ENCODE assay signal across 20 mouse cellular contexts in genomic region chr9:63752576-63752975, GRCm38 (mm10). TPM values are rescaled to one million over a fixed set of nuclear protein-coding genes. Genes with fewer than 3 reads are reported as not detected.
DNase-seq lines count a peak whose midpoint lies in the region; ATAC-seq lines count a peak whose summit lies in the region.
"Had no signal": no experiment of that assay in that cellular context is flagged by ENCODE, and none has a peak within 500 bp of the region (broad histone marks: within the 10 kb centered on the region; RNA-seq: fewer than 3 reads in every experiment).

No protein-coding gene starts in this region.

- no peak overlapping the region for H3K4me3 ChIP-seq in intestine, embryonic 15.5 days (replicated peaks)
- H3K4me3 ChIP-seq in intestine, embryonic 16.5 days (ENCODE audit: low read length), result no peak overlapping the region
- H3K4me3 ChIP-seq in lung, embryonic 16.5 days (ENCODE audit: low read length), result 0 out of 2 replicates have a peak overlapping the region, but pooled peaks have one; percentile 9
- H3K4me3 ChIP-seq in stomach, embryonic 15.5 days (replicated peaks), result no peak overlapping the region
- H3K4me3 ChIP-seq: erythroblast, embryonic 14.5 days; midbrain, embryonic 13.5 days; myocyte; neural tube, embryonic 15.5 days had no signal

- DNase-seq in lung, adult 18-20 months, result peak; percentile 59 to 78
- no peak for DNase-seq in lung, postnatal 14 days
- no peak for DNase-seq in spleen, postnatal 10 days (ENCODE audit: low spot score in 2 of 2)
- no peak for DNase-seq in adrenal gland, postnatal 10 days
- DNase-seq: cerebellum, adult 9-11 months; gastrocnemius, postnatal 25 days; right cerebral cortex, postnatal 25 days; thymus, adult 18-20 months had no signal

- H3K27ac ChIP-seq in intestine, embryonic 15.5 days, result 0 out of 2 replicates have a peak overlapping the region, but pooled peaks have one; percentile 13
- no peak overlapping the region for H3K27ac ChIP-seq in intestine, embryonic 16.5 days (ENCODE audit: low read length)
- no peak overlapping the region for H3K27ac ChIP-seq in lung, embryonic 16.5 days (ENCODE audit: low read length)
- peak overlapping the region; percentile 18; the same call in 1 of the 2 replicates for H3K27ac ChIP-seq in stomach, embryonic 15.5 days
- H3K27ac ChIP-seq: midbrain, embryonic 13.5 days; neural tube, embryonic 15.5 days had no signal

- H3K4me2 ChIP-seq in intestine, embryonic 15.5 days (replicated peaks), result 0 out of 2 replicates have a peak overlapping the region, but pooled peaks have one; percentile 5
- H3K4me2 ChIP-seq in intestine, embryonic 16.5 days (ENCODE audit: low read depth, low read length), result no peak overlapping the region
- H3K4me2 ChIP-seq in lung, embryonic 16.5 days (ENCODE audit: low read depth, low read length), result peak overlapping the region; percentile 41
- H3K4me2 ChIP-seq in stomach, embryonic 15.5 days, result peak overlapping the region; percentile 6; the same call in 1 of the 2 replicates
- H3K4me2 ChIP-seq: liver, embryonic 11.5 days had no signal

- H3K27me3 ChIP-seq in intestine, embryonic 15.5 days (replicated peaks), result no peaks in the 10 kb centered on the region
- no peaks in the 10 kb centered on the region for H3K27me3 ChIP-seq in intestine, embryonic 16.5 days (replicated peaks; ENCODE audit: control insufficient read depth, insufficient read depth, low read length)
- H3K27me3 ChIP-seq in lung, embryonic 16.5 days (ENCODE audit: control insufficient read depth, insufficient read depth, low read depth, low read length), result no peaks in the 10 kb centered on the region
- no peaks in the 10 kb centered on the region for H3K27me3 ChIP-seq in stomach, embryonic 15.5 days (replicated peaks)
- H3K27me3 ChIP-seq: neural tube, embryonic 15.5 days; Patski had no signal

- no peak for ATAC-seq in intestine, embryonic 15.5 days
- ATAC-seq in intestine, embryonic 16.5 days, result no peak
- ATAC-seq in lung, embryonic 16.5 days (ENCODE audit: low read depth), result peak; percentile 24; the same call in 1 of the 2 replicates
- no peak for ATAC-seq in stomach, embryonic 15.5 days (ENCODE audit: insufficient read depth, low FRiP score, low read depth)
- ATAC-seq: forebrain, embryonic 14.5 days; midbrain, embryonic 13.5 days; Patski had no signal

- peaks cover 79% of the 10 kb centered on the region for H3K4me1 ChIP-seq in intestine, embryonic 15.5 days (replicated peaks)
- peaks cover 76% of the 10 kb centered on the region for H3K4me1 ChIP-seq in intestine, embryonic 16.5 days (ENCODE audit: control insufficient read depth, insufficient read depth, low read length)
- peaks cover 77% of the 10 kb centered on the region for H3K4me1 ChIP-seq in lung, embryonic 16.5 days (replicated peaks; ENCODE audit: control insufficient read depth, insufficient read depth, low read length)
- H3K4me1 ChIP-seq in stomach, embryonic 15.5 days, result peaks cover 79% of the 10 kb centered on the region

- H3K9me3 ChIP-seq in intestine, embryonic 15.5 days, result no peaks in the 10 kb centered on the region
- H3K9me3 ChIP-seq in intestine, embryonic 16.5 days (ENCODE audit: control insufficient read depth, low read length), result no peaks in the 10 kb centered on the region
- H3K9me3 ChIP-seq in lung, embryonic 16.5 days (ENCODE audit: control insufficient read depth, low read length), result no peaks in the 10 kb centered on the region
- no peaks in the 10 kb centered on the region for H3K9me3 ChIP-seq in stomach, embryonic 15.5 days
- H3K9me3 ChIP-seq: hindbrain, embryonic 10.5 days; midbrain, embryonic 13.5 days; neural tube, embryonic 15.5 days had no signal

- no peaks in the 10 kb centered on the region for H3K36me3 ChIP-seq in intestine, embryonic 15.5 days
- H3K36me3 ChIP-seq in intestine, embryonic 16.5 days (ENCODE audit: control insufficient read depth, insufficient read depth, low read length), result no peaks in the 10 kb centered on the region
- H3K36me3 ChIP-seq in lung, embryonic 16.5 days (ENCODE audit: control insufficient read depth, insufficient read depth, low read length), result no peaks in the 10 kb centered on the region
- H3K36me3 ChIP-seq in stomach, embryonic 15.5 days, result no peaks in the 10 kb centered on the region
- H3K36me3 ChIP-seq: midbrain, embryonic 13.5 days; neural tube, embryonic 15.5 days had no signal

- H3K9ac ChIP-seq in intestine, embryonic 15.5 days, result no peak overlapping the region
- no peak overlapping the region for H3K9ac ChIP-seq in intestine, embryonic 16.5 days (ENCODE audit: low read depth, low read length)
- no peak overlapping the region for H3K9ac ChIP-seq in lung, embryonic 16.5 days (ENCODE audit: low read length)
- no peak overlapping the region for H3K9ac ChIP-seq in stomach, embryonic 15.5 days
- H3K9ac ChIP-seq: midbrain, embryonic 13.5 days; neural tube, embryonic 15.5 days had no signal

- 46% methylated on average over 7 of the region's 7 CpGs for WGBS in intestine, embryonic 15.5 days
- WGBS in intestine, embryonic 16.5 days, result 51% methylated on average over 7 of the region's 7 CpGs
- WGBS in lung, embryonic 16.5 days, result 37% methylated on average over 7 of the region's 7 CpGs
- WGBS in stomach, embryonic 15.5 days, result 40% methylated on average over 7 of the region's 7 CpGs

RNA-seq across cellular contexts. Expression of gene Smad3, which starts 5.2 kb away (rescaled TPM):
- polyA plus RNA-seq in intestine, embryonic 15.5 days (2015; fragmentation: Nextera tagmentation; extraction: Ambion mirVana), result 14.8 and 15.3 TPM in 2 replicates
- polyA plus RNA-seq in intestine, embryonic 16.5 days (2015; fragmentation: Nextera tagmentation; extraction: Ambion mirVana), result 10.9 and 11.8 TPM in 2 replicates
- 18.0 and 19.5 TPM in 2 replicates for polyA plus RNA-seq in lung, embryonic 16.5 days (2015; fragmentation: Nextera tagmentation; extraction: Ambion mirVana)
- 17.5 and 19.6 TPM in 2 replicates for polyA plus RNA-seq in stomach, embryonic 15.5 days (2015; fragmentation: Nextera tagmentation; extraction: Ambion mirVana)
- total RNA-seq in adrenal gland, postnatal 10 days (2021), result 10 to 100 TPM; 24.4 to 31.8 TPM

Comparison
In these comparisons a context has a peak if more than half of its experiments do, and no peak if none do; other contexts are left out.
1. H3K27ac ChIP-seq: peak in intestine, embryonic 15.5 days (single experiment) and stomach, embryonic 15.5 days (single experiment); none in intestine, embryonic 16.5 days (single experiment) and lung, embryonic 16.5 days (single experiment).
2. DNase-seq: peak in lung, adult 18-20 months (2 of 2); none in lung, postnatal 14 days (single experiment), spleen, postnatal 10 days (0 of 2) and adrenal gland, postnatal 10 days (single experiment).